Mouse (Mus musculus) thymus, adult 2 months (tissue): ENCODE measurements around the gene Pla2g4e.

Experiments
- CTCF ChIP-seq: fragments of 200-500 bp; IDR thresholded peaks from 2 replicates; pipeline ENCODE4 v1.5.1; 2012; ENCODE audit warnings: mild to moderate bottlenecking, control low read depth, low read length, moderate library complexity, borderline replicate concordance; ENCODE audit not compliant: control insufficient read depth, poor library complexity, insufficient read depth; ENCODE audit errors: extremely low read depth
- POLR2A ChIP-seq: fragments of 200-500 bp; IDR thresholded peaks from 2 replicates; pipeline ENCODE4 v1.6.1; 2012; ENCODE audit warnings: mild to moderate bottlenecking, low read length, control low read depth, moderate library complexity; ENCODE audit not compliant: control insufficient read depth, poor library complexity, insufficient read depth; ENCODE audit errors: extremely low read depth

DNA sequence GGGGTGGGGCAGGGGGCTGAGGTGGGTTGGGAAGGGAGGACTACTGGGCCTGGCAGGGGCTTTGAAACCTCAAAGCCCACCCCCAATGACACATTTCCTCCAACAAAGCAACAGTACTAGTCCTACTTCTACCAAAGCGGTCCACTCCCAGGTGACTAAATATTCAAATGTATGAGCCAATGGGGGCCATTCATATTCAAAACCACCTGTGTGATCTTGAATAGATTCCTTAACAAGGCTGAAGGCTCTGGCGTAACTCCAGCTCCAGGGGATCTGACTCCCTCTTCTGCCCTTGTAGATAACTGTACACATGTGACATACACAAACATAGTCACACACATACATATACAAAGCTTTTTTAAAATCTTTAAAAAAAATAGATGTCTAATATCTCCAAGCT is 1.1 kb downstream of the Pla2g4e start:
- TF ChIP-seq POLR2A (no peak), CTCF (no peak)
